Comparison of ENCODE assay signal across 8 mouse cellular contexts in genomic region chr12:20196386-20196785, GRCm38 (mm10).
DNase-seq lines count a peak whose midpoint lies in the region; ATAC-seq lines count a peak whose summit lies in the region.
"Not testable (repeated sequence)": the region's sequence is repeated elsewhere in the genome, so short reads cannot be mapped to it uniquely, and the experiment has no call there.

No protein-coding gene starts in this region.

- peak; percentile 17 to 18 for DNase-seq in adrenal gland, adult 18-20 months (ENCODE audit: low spot score in 2 of 2)
- DNase-seq in gastrocnemius, postnatal 4 days (ENCODE audit: low spot score in 2 of 2), result peak; percentile 14 to 20
- peak; percentile 70 for DNase-seq in limb, embryonic 11.5 days (ENCODE audit: low spot score)
- DNase-seq in retina, embryonic 14.5 days (ENCODE audit: low spot score), result peak; percentile 62
- peak; percentile 21 to 58 for DNase-seq in urinary bladder, postnatal 4 days (ENCODE audit: low spot score in 2 of 2)

- under 1% methylated on average over 27 of the region's 42 CpGs for WGBS in embryonic facial prominence, embryonic 12.5 days
- WGBS in hindbrain, embryonic 13.5 days, result 3% methylated on average over 17 of the region's 42 CpGs
- WGBS in limb, embryonic 11.5 days, result 3% methylated on average over 8 of the region's 42 CpGs

- H3K27me3 ChIP-seq in embryonic facial prominence, embryonic 12.5 days; hindbrain, embryonic 13.5 days; limb, embryonic 11.5 days (ENCODE audit: control insufficient read depth, insufficient read depth, low read length); megakaryocyte, embryonic 14.5 days (replicated peaks): not testable (repeated sequence)

- not testable (repeated sequence) for H3K4me1 ChIP-seq in embryonic facial prominence, embryonic 12.5 days; hindbrain, embryonic 13.5 days (replicated peaks); limb, embryonic 11.5 days (ENCODE audit: control insufficient read depth, insufficient read depth, low read length); megakaryocyte, embryonic 14.5 days

- peak overlapping the region; percentile 39 for H3K4me2 ChIP-seq in embryonic facial prominence, embryonic 12.5 days (replicated peaks)
- peak overlapping the region; percentile 50 for H3K4me2 ChIP-seq in hindbrain, embryonic 13.5 days
- not testable (repeated sequence) for H3K4me2 ChIP-seq in limb, embryonic 11.5 days (ENCODE audit: low read depth, severe bottlenecking)

- not testable (repeated sequence) for ATAC-seq in embryonic facial prominence, embryonic 12.5 days (ENCODE audit: insufficient number of reproducible peaks, insufficient read depth, low FRiP score, low TSS enrichment); hindbrain, embryonic 13.5 days (ENCODE audit: low FRiP score); limb, embryonic 11.5 days (ENCODE audit: insufficient number of reproducible peaks, low FRiP score, low TSS enrichment, low read depth)

- H3K27ac ChIP-seq in embryonic facial prominence, embryonic 12.5 days; hindbrain, embryonic 13.5 days; limb, embryonic 11.5 days (replicated peaks; ENCODE audit: low read depth, low read length): not testable (repeated sequence)

- H3K36me3 ChIP-seq in embryonic facial prominence, embryonic 12.5 days; hindbrain, embryonic 13.5 days; limb, embryonic 11.5 days (ENCODE audit: control insufficient read depth, insufficient read depth, low read length); megakaryocyte, embryonic 14.5 days (replicated peaks; ENCODE audit: low read length): not testable (repeated sequence)

- 0 out of 2 replicates have a peak overlapping the region, but pooled peaks have one; percentile 24 for H3K9ac ChIP-seq in embryonic facial prominence, embryonic 12.5 days
- peak overlapping the region; percentile 19; the same call in 1 of the 2 replicates for H3K9ac ChIP-seq in hindbrain, embryonic 13.5 days
- H3K9ac ChIP-seq in limb, embryonic 11.5 days (ENCODE audit: low read length), result not testable (repeated sequence)

- peak overlapping the region; percentile 50 for H3K4me3 ChIP-seq in embryonic facial prominence, embryonic 12.5 days
- peak overlapping the region; percentile 45 for H3K4me3 ChIP-seq in hindbrain, embryonic 13.5 days
- peak overlapping the region; percentile 39 for H3K4me3 ChIP-seq in limb, embryonic 11.5 days (ENCODE audit: low read depth, low read length)
- H3K4me3 ChIP-seq in megakaryocyte, embryonic 14.5 days (replicated peaks), result peak overlapping the region; percentile 88

- not testable (repeated sequence) for H3K9me3 ChIP-seq in embryonic facial prominence, embryonic 12.5 days; hindbrain, embryonic 13.5 days; limb, embryonic 11.5 days (ENCODE audit: control insufficient read depth, low read length)
- H3K9me3 ChIP-seq in megakaryocyte, embryonic 14.5 days, result peaks cover 11% of the 10 kb centered on the region; the same call in 1 of the 2 replicates

Comparison
In these comparisons a context has a peak if more than half of its experiments do, and no peak if none do; other contexts are left out.
1. DNase-seq: peak in every context shown above with its lines; median percentile 70 in limb, embryonic 11.5 days; 62 in retina, embryonic 14.5 days; 40 in urinary bladder, postnatal 4 days; 18 in adrenal gland, adult 18-20 months; 17 in gastrocnemius, postnatal 4 days.